Mouse (Mus musculus) neural tube, embryonic 15.5 days (tissue): ENCODE results near the gene Fam49a. TPM values are rescaled to one million over a fixed set of nuclear protein-coding genes. Genes with fewer than 3 reads are reported as not detected.
A peak's percentile ranks its signal among the peaks of the same experiment; 100 is the strongest.

Experiments
- ATAC-seq: fragments of 200-750 bp; cut with Nextera tagmentation; 2 replicates; pipeline ENCODE4 v1.8.0; 2017; ENCODE audit warnings: mild to moderate bottlenecking, moderate TSS enrichment, moderate library complexity; ENCODE audit not compliant: low FRiP score
- H3K27ac ChIP-seq: fragments of 300-500 bp; sonication (generic); replicated peaks from 2 replicates; pipeline ENCODE4 v1.5.1; 2015; ENCODE audit warnings: mild to moderate bottlenecking, inconsistent platforms
- H3K27me3 ChIP-seq: fragments of 300-500 bp; sonication (generic); replicated peaks from 2 replicates; pipeline ENCODE4 v1.6.1; 2015; ENCODE audit warnings: inconsistent platforms
- H3K36me3 ChIP-seq: fragments of 300-500 bp; sonication (generic); 2 replicates; pipeline ENCODE4 v1.6.1; 2015; ENCODE audit warnings: inconsistent platforms
- H3K4me1 ChIP-seq: fragments of 300-500 bp; sonication (generic); 2 replicates; pipeline ENCODE4 v1.6.1; 2015; ENCODE audit warnings: inconsistent platforms
- H3K4me2 ChIP-seq: fragments of 300-500 bp; sonication (generic); 2 replicates; pipeline ENCODE4 v1.6.1; 2015; ENCODE audit warnings: inconsistent platforms, mild to moderate bottlenecking, moderate library complexity
- H3K4me3 ChIP-seq: fragments of 300-500 bp; sonication (generic); replicated peaks from 2 replicates; pipeline ENCODE4 v1.5.1; 2015; ENCODE audit warnings: mild to moderate bottlenecking, inconsistent platforms
- H3K9ac ChIP-seq: fragments of 300-500 bp; sonication (generic); replicated peaks from 2 replicates; pipeline ENCODE4 v1.6.1; 2015; ENCODE audit warnings: mild to moderate bottlenecking, inconsistent platforms
- H3K9me3 ChIP-seq: fragments of 300-500 bp; sonication (generic); replicated peaks from 2 replicates; pipeline ENCODE4 v1.6.1; 2016; ENCODE audit warnings: inconsistent platforms
- WGBS: fragments of 180-500 bp; shearing (Covaris S2); methylation state at CpG from one replicate; pipeline ENCODE4 v1.1.7; 2015; ENCODE audit warnings: mixed read lengths; 5-methylcytosine and 5-hydroxymethylcytosine counted together
- polyA plus RNA-seq: library from polyadenylated mRNA; unstranded; fragments of >200 nt; fragmentation: Nextera tagmentation; extraction: Ambion mirVana; gene quantifications from 2 replicates; pipeline ENCODE4 v1.2.1, GENCODE M21; 2015

The Fam49a gene
- polyA plus RNA-seq, 1 experiment from 2014 or later: 59.1 TPM

- WGBS: 96% methylated on average over 7 of the region's 7 CpGs
Measured at GRCm38 (mm10) chr12:12298451-12298850, 36.5 kb downstream of the Fam49a start.

DNA sequence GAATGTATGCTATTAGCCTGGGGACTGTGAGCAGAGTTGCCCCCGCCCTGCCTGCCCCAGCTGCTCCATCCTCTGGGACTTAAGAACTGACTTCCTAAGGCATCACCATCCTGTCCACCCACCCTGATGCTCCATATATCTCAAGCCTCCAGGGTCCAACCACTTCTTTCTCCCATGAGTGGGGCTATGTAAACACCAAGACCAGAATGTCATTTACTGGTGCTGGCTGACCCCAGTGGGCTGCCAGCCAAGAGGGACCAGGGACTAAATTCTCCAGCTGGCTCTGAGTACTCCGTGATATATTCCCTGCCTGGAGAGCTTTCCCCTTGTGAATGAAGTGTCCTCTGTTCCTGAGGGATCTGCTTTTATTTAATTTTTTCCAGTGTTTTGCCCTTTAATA is 37.4 kb downstream of the Fam49a start:
- Histone ChIP-seq H3K4me2 (no peak overlapping the region), H3K9ac (no peak overlapping the region), H3K27me3 (no peaks in the 10 kb centered on the region), H3K4me1 (peaks cover 7% of the 10 kb centered on the region; the same call in 1 of the 2 replicates), H3K27ac (no peak overlapping the region), H3K4me3 (no peak overlapping the region), H3K9me3 (no peaks in the 10 kb centered on the region), H3K36me3 (no peaks in the 10 kb centered on the region)
- WGBS: 63% methylated on average over 2 of the region's 2 CpGs
- ATAC-seq: 0 out of 2 replicates have a peak, but pooled peaks have one; percentile 22

More at GRCm38 (mm10) chr12:12298451-12298850, 36.5 kb downstream of the Fam49a start:
- H3K4me1 ChIP-seq: peaks cover 11% of the 10 kb centered on the region; the same call in 1 of the 2 replicates
- no peak overlapping the region for H3K4me3 ChIP-seq
- H3K27me3 ChIP-seq: no peaks in the 10 kb centered on the region
- H3K27ac ChIP-seq: no peak overlapping the region
- no peak overlapping the region for H3K9ac ChIP-seq
- no peak for ATAC-seq
- no peak overlapping the region for H3K4me2 ChIP-seq
- no peaks in the 10 kb centered on the region for H3K36me3 ChIP-seq
- H3K9me3 ChIP-seq: no peaks in the 10 kb centered on the region

DNA sequence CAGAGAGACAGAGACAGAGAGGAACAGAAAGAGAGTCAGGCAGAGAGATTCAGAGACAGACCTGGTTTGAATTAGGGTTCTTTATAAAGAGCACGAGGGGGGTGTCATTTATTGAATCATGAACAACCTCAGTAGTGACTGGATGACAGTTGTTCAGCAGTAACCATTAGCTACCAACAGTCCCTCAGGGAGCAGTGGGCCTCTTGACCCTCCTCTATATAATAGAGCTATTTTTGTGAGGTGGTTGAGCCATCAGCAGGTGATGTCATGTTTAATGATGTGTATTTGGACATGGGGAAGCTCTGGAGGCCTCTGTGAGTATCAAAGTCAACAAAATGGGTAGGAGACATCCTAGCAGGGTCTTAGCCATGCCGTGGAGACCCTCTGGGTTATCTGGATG is 39.2 kb downstream of the Fam49a start:
- 83% methylated on average over 2 of the region's 2 CpGs for WGBS
- no peaks in the 10 kb centered on the region for H3K9me3 ChIP-seq

GRCm38 (mm10) chr12:12301815-12302214 is 39.9 kb downstream of the Fam49a start:
- H3K4me1 ChIP-seq: peaks cover 7% of the 10 kb centered on the region; the same call in 1 of the 2 replicates
- 47% methylated on average over 4 of the region's 4 CpGs for WGBS
- peaks cover 21% of the 10 kb centered on the region; the same call in 1 of the 2 replicates for H3K36me3 ChIP-seq
- no peaks in the 10 kb centered on the region for H3K27me3 ChIP-seq
- H3K9ac ChIP-seq: no peak overlapping the region
- H3K4me3 ChIP-seq: no peak overlapping the region
- no peak overlapping the region for H3K4me2 ChIP-seq
- no peak overlapping the region for H3K27ac ChIP-seq
- H3K9me3 ChIP-seq: no peaks in the 10 kb centered on the region
- no peak for ATAC-seq

More for the DNA sequence above, 39.2 kb downstream of the Fam49a start:
- H3K9ac ChIP-seq: no peak overlapping the region
- peaks cover 7% of the 10 kb centered on the region; the same call in 1 of the 2 replicates for H3K4me1 ChIP-seq
- peaks cover 15% of the 10 kb centered on the region; the same call in 1 of the 2 replicates for H3K36me3 ChIP-seq
- H3K4me2 ChIP-seq: no peak overlapping the region
- ATAC-seq: no peak
- no peak overlapping the region for H3K4me3 ChIP-seq
- H3K27ac ChIP-seq: no peak overlapping the region
- H3K27me3 ChIP-seq: no peaks in the 10 kb centered on the region

GRCm38 (mm10) chr12:12306214-12306613 is 44.3 kb downstream of the Fam49a start:
- peaks cover 35% of the 10 kb centered on the region for H3K36me3 ChIP-seq
- H3K9ac ChIP-seq: no peak overlapping the region
- H3K4me1 ChIP-seq: peaks cover 5% of the 10 kb centered on the region; the same call in 1 of the 2 replicates
- no peaks in the 10 kb centered on the region for H3K9me3 ChIP-seq
- H3K27ac ChIP-seq: no peak overlapping the region
- H3K27me3 ChIP-seq: no peaks in the 10 kb centered on the region
- WGBS: 96% methylated on average over 3 of the region's 3 CpGs
- H3K4me2 ChIP-seq: no peak overlapping the region
- no peak for ATAC-seq
- H3K4me3 ChIP-seq: no peak overlapping the region

DNA sequence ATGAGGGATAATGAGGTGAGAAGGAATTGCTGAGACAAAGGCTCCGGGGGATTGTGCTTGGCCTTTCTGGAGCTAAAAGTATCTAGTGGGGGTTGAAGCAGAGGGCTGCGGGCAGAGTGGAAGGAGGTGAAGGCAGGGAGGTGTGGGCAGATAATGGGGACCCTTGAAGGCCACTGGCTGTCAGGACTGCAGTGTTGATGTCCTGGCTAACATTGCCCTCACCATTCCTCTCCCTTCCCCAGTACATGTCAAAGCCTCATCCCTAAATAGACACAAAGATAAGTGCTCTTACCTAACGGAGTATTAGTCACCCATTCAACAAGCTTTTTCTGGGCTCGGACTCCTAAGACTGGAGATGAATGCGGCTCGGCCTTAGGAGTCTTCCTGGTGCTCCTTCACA is 44.9 kb downstream of the Fam49a start:
- no peak for ATAC-seq

GRCm38 (mm10) chr12:12307245-12307644 is 45.3 kb downstream of the Fam49a start:
- Histone ChIP-seq H3K27ac (no peak overlapping the region), H3K27me3 (no peaks in the 10 kb centered on the region), H3K9ac (no peak overlapping the region), H3K4me2 (no peak overlapping the region), H3K4me3 (no peak overlapping the region), H3K9me3 (no peaks in the 10 kb centered on the region), H3K4me1 (no peaks in the 10 kb centered on the region), H3K36me3 (peaks cover 35% of the 10 kb centered on the region)
- no peak for ATAC-seq
- 96% methylated on average over 8 of the region's 8 CpGs for WGBS

More for the DNA sequence above, 44.9 kb downstream of the Fam49a start:
- Histone ChIP-seq H3K27me3 (no peaks in the 10 kb centered on the region), H3K4me1 (no peaks in the 10 kb centered on the region; the same call in 1 of the 2 replicates), H3K27ac (no peak overlapping the region), H3K9ac (no peak overlapping the region), H3K36me3 (peaks cover 35% of the 10 kb centered on the region), H3K4me2 (no peak overlapping the region), H3K9me3 (no peaks in the 10 kb centered on the region), H3K4me3 (no peak overlapping the region)
- 94% methylated on average over 6 of the region's 6 CpGs for WGBS

GRCm38 (mm10) chr12:12313437-12313836 is 51.5 kb downstream of the Fam49a start:
- H3K9me3 ChIP-seq: no peaks in the 10 kb centered on the region
- H3K9ac ChIP-seq: no peak overlapping the region
- H3K4me1 ChIP-seq: peaks cover 42% of the 10 kb centered on the region
- no peaks in the 10 kb centered on the region for H3K36me3 ChIP-seq
- ATAC-seq: no peak
- no peak overlapping the region for H3K4me2 ChIP-seq
- no peaks in the 10 kb centered on the region for H3K27me3 ChIP-seq
- H3K27ac ChIP-seq: peak overlapping the region; percentile 74; the same call in 1 of the 2 replicates
- H3K4me3 ChIP-seq: no peak overlapping the region

- Histone ChIP-seq H3K4me2 (no peak overlapping the region), H3K27me3 (no peaks in the 10 kb centered on the region), H3K36me3 (no peaks in the 10 kb centered on the region), H3K9ac (no peak overlapping the region), H3K27ac (peak overlapping the region; percentile 74), H3K4me3 (no peak overlapping the region), H3K9me3 (no peaks in the 10 kb centered on the region), H3K4me1 (peaks cover 43% of the 10 kb centered on the region)
- WGBS: 60% methylated on average over 4 of the region's 4 CpGs
- no peak for ATAC-seq
Measured at GRCm38 (mm10) chr12:12313919-12314318, 52.0 kb downstream of the Fam49a start.

DNA sequence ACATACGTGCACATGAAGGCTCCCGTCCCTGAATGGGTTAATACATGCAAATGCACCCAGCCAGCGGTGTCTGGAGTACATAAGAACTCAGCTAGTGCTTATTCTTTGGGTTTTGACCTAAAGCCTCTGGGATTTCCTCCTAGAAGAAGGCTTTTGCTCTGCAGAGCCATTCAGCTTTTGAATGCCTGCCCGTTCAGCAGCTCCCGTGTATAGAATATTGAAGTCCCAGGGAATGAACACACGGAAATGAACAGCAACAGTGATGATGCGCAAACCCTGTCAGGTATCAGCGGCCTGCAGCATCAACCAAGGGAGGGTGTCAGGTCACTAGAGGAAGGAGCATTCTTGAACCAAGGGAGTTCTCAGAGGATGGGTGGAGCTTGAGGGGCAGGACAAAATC is 52.4 kb downstream of the Fam49a start:
- H3K4me2 ChIP-seq: no peak overlapping the region
- ATAC-seq: peak; percentile 28; the same call in 1 of the 2 replicates
- WGBS: 47% methylated on average over 8 of the region's 8 CpGs

GRCm38 (mm10) chr12:12315011-12315410 is 53.1 kb downstream of the Fam49a start:
- Histone ChIP-seq H3K4me2 (no peak overlapping the region), H3K9ac (no peak overlapping the region), H3K27ac (peak overlapping the region; percentile 42), H3K4me1 (peaks cover 43% of the 10 kb centered on the region), H3K9me3 (no peaks in the 10 kb centered on the region), H3K27me3 (no peaks in the 10 kb centered on the region), H3K36me3 (no peaks in the 10 kb centered on the region), H3K4me3 (no peak overlapping the region)
- WGBS: 20% methylated on average over 5 of the region's 5 CpGs
- ATAC-seq: peak; percentile 72

More for the DNA sequence above, 52.4 kb downstream of the Fam49a start:
- H3K27ac ChIP-seq: peak overlapping the region; percentile 74
- H3K9me3 ChIP-seq: no peaks in the 10 kb centered on the region
- no peaks in the 10 kb centered on the region for H3K27me3 ChIP-seq
- no peaks in the 10 kb centered on the region for H3K36me3 ChIP-seq
- no peak overlapping the region for H3K4me3 ChIP-seq
- H3K9ac ChIP-seq: no peak overlapping the region
- peaks cover 43% of the 10 kb centered on the region for H3K4me1 ChIP-seq

DNA sequence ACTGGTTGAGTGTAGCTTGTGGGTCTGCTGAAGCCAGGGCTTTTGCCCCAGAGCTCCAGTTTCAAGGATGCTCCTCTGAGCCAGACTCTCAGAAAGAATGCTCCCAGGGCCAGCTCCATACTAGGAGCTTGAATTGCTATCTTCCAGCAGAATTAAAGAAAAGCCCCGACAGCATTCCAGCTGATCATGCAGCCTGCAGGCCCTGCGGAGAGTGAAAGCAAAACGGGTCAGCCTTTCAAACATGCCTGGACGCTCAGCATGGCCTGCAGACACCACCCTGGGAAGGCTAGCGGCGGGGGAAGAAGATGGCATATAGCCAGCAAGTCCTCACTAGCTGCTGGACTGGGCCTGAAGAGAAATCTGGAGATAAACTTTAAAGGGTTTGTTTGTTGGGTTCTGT is 55.0 kb downstream of the Fam49a start:
- whole genome bisulfite sequencing: 40% methylated on average over 6 of the region's 6 CpGs
- no peak overlapping the region for H3K4me2 ChIP-seq
- H3K4me1 ChIP-seq: peaks cover 43% of the 10 kb centered on the region
- H3K9ac ChIP-seq: 0 out of 2 replicates have a peak overlapping the region, but pooled peaks have one; percentile 7
- H3K27me3 ChIP-seq: no peaks in the 10 kb centered on the region
- H3K9me3 ChIP-seq: no peaks in the 10 kb centered on the region
- ATAC-seq: no peak
- no peak overlapping the region for H3K4me3 ChIP-seq
- no peaks in the 10 kb centered on the region for H3K36me3 ChIP-seq
- peak overlapping the region; percentile 64 for H3K27ac ChIP-seq
